In genomic region chr17:15208808-15209173, GRCm38 (mm10) we compare ENCODE assay signal across 9 mouse cellular contexts.
DNase-seq lines count a peak whose midpoint lies in the region; ATAC-seq and TF ChIP-seq lines count a peak whose summit lies in the region.
"Had no signal": no experiment of that assay in that cellular context is flagged by ENCODE, and none has a peak within 500 bp of the region (broad histone marks: within the 10 kb centered on the region; RNA-seq: fewer than 3 reads in every experiment).

No protein-coding gene starts in this region.

- ATAC-seq in heart, embryonic 16.5 days (replicated peaks; ENCODE audit: extremely low read depth, insufficient read depth, low FRiP score) = no peak
- ATAC-seq in forebrain, postnatal 0 days = peak; percentile 40
- ATAC-seq: CD4-positive, CD25-positive, alpha-beta regulatory T cell, adult 4 months had no signal

- no peak for TF ChIP-seq POLR2A in brain, embryonic 14.5 days (IDR thresholded peaks at IDR 0.05; ENCODE audit: borderline replicate concordance, extremely low read depth, insufficient read depth, insufficient read length, poor library complexity, severe bottlenecking)

- peak overlapping the region; percentile 65; the same call in 1 of the 2 replicates for H3K4me2 ChIP-seq in heart, embryonic 16.5 days (ENCODE audit: low read depth, low read length)
- H3K4me2 ChIP-seq in forebrain, postnatal 0 days (ENCODE audit: low read depth) = peak overlapping the region; percentile 56

- 63% methylated on average over 3 of the region's 3 CpGs for WGBS in heart, embryonic 16.5 days
- WGBS in forebrain, postnatal 0 days = 24% methylated on average over 3 of the region's 3 CpGs
- 40% methylated on average over 3 of the region's 3 CpGs for WGBS in midbrain, embryonic 10.5 days

- H3K9me3 ChIP-seq in heart, embryonic 16.5 days (replicated peaks; ENCODE audit: control insufficient read depth, low read length) = no peaks in the 10 kb centered on the region
- H3K9me3 ChIP-seq in forebrain, postnatal 0 days (ENCODE audit: low read length) = no peaks in the 10 kb centered on the region
- H3K9me3 ChIP-seq in midbrain, embryonic 10.5 days (replicated peaks) = no peaks in the 10 kb centered on the region

- no peak overlapping the region for H3K9ac ChIP-seq in heart, embryonic 16.5 days (ENCODE audit: low read length)
- H3K9ac ChIP-seq in forebrain, postnatal 0 days = peak overlapping the region; percentile 62

- TF ChIP-seq CTCF in brain, embryonic 14.5 days (IDR thresholded peaks at IDR 0.05; ENCODE audit: borderline replicate concordance, extremely low read depth, insufficient read depth, insufficient read length) = no peak
- TF ChIP-seq CTCF in forebrain, postnatal 0 days (IDR thresholded peaks at IDR 0.05; ENCODE audit: low read depth) = no peak

- H3K4me1 ChIP-seq in heart, embryonic 16.5 days (ENCODE audit: control insufficient read depth, insufficient read depth, low read length) = peaks cover 6% of the 10 kb centered on the region
- peaks cover 9% of the 10 kb centered on the region; the same call in 1 of the 2 replicates for H3K4me1 ChIP-seq in forebrain, postnatal 0 days (ENCODE audit: insufficient read depth)
- H3K4me1 ChIP-seq in midbrain, embryonic 10.5 days = peaks cover 43% of the 10 kb centered on the region

- no peak for DNase-seq in heart, postnatal 25 days (ENCODE audit: low spot score)
- DNase-seq in brain, embryonic 14.5 days (ENCODE audit: low read depth) = peak; percentile 61
- no peak for DNase-seq in forebrain, postnatal 0 days
- no peak for DNase-seq in midbrain, embryonic 10.5 days (ENCODE audit: low spot score)
- no peak for DNase-seq in embryo, embryonic 10.5 days (ENCODE audit: low spot score)
- DNase-seq in layer of hippocampus, adult 18-20 months (ENCODE audit: low spot score in 2 of 2) = no peak
- no peak for DNase-seq in adrenal gland, adult 2 months

- H3K36me3 ChIP-seq in heart, embryonic 16.5 days (ENCODE audit: control insufficient read depth, insufficient read depth) = no peaks in the 10 kb centered on the region
- H3K36me3 ChIP-seq in forebrain, postnatal 0 days (ENCODE audit: insufficient read depth) = no peaks in the 10 kb centered on the region
- H3K36me3 ChIP-seq in midbrain, embryonic 10.5 days = no peaks in the 10 kb centered on the region

- H3K27me3 ChIP-seq in heart, embryonic 16.5 days (ENCODE audit: control insufficient read depth, insufficient read depth, low read length) = peaks cover 5% of the 10 kb centered on the region
- no peaks in the 10 kb centered on the region for H3K27me3 ChIP-seq in forebrain, postnatal 0 days (ENCODE audit: insufficient read depth, low read length)
- peaks cover 24% of the 10 kb centered on the region for H3K27me3 ChIP-seq in midbrain, embryonic 10.5 days (ENCODE audit: low read depth, poor library complexity, severe bottlenecking)

- intact Hi-C loops in heart, postnatal 25 days (cut with DNase I) = no loop called here

- H3K4me3 ChIP-seq in heart, embryonic 16.5 days (ENCODE audit: low read length) = no peak overlapping the region
- peak overlapping the region; percentile 38 for H3K4me3 ChIP-seq in forebrain, postnatal 0 days (ENCODE audit: low read depth, low read length)
- peak overlapping the region; percentile 55 for H3K4me3 ChIP-seq in midbrain, embryonic 10.5 days

- no peak overlapping the region for H3K27ac ChIP-seq in heart, embryonic 16.5 days (ENCODE audit: low read length)
- peak overlapping the region; percentile 87 for H3K27ac ChIP-seq in forebrain, postnatal 0 days (ENCODE audit: low read depth, low read length)
- H3K27ac ChIP-seq in midbrain, embryonic 10.5 days (replicated peaks) = peak overlapping the region; percentile 82
